Mouse (Mus musculus) liver, postnatal 0 days (tissue): Measurements from ENCODE around the gene Ctdsp1.

Experiments used
- CTCF ChIP-seq: sonication (generic); IDR thresholded peaks from 2 replicates; pipeline ENCODE4 v1.5.1; 2016; ENCODE audit warnings: antibody characterized with exemption, low read depth
- EP300 ChIP-seq: IDR thresholded peaks from 2 replicates; pipeline ENCODE4 v1.6.1; 2016; ENCODE audit warnings: antibody characterized with exemption, low read depth, mild to moderate bottlenecking

GRCm38 (mm10) chr1:74384525-74384924 lies 6.8 kb upstream of the Ctdsp1 start:
- no peak for TF ChIP-seq CTCF
- TF ChIP-seq EP300, result no peak
